Mouse (Mus musculus) heart, postnatal 36 days (tissue): Measurements from ENCODE around the gene Jmjd7. TPM values are rescaled to one million over a fixed set of nuclear protein-coding genes. Genes with fewer than 3 reads are reported as not detected.

Experiments used
- DNase-seq, 2 experiments: peaks; one replicate each; pipeline ENCODE4 v3.0.0; 2021 to 2022
- intact Hi-C: fragments of 180-260 bp; cut with DNase I; formaldehyde crosslinking; loops from one replicate; pipeline ENCODE4 v1.15.1; 2025
- total RNA-seq, 2 experiments: library from RNA; stranded (reverse); gene quantifications; 2 replicates each; pipeline ENCODE4 v1.2.3; 2021

The Jmjd7 gene
- total RNA-seq, 2 experiments from 2014 or later = 7.7 to 8.2 TPM

- intact Hi-C loops = loop anchor here (1.0 to 5.0 kb wide), 2 partner anchors 41 to 224 kb away; partner anchors contain the start of gene Rpap1
- DNase-seq = peak; percentile 59 to 71
Observed at GRCm38 (mm10) chr2:120011462-120012200, 15.7 kb upstream of the Jmjd7 start.

GRCm38 (mm10) chr2:120012924-120013323, 14.4 kb upstream of the Jmjd7 start:
- no peak for DNase-seq
- intact Hi-C loops = loop anchor here (5.0 kb wide), 1 partner anchor 226 kb away; the partner anchor contains the start of gene Rpap1

- DNase-seq = no peak
- intact Hi-C loops = loop anchor here (5.0 kb wide), 1 partner anchor 227 kb away; the partner anchor contains the start of gene Rpap1
Observed at GRCm38 (mm10) chr2:120013831-120014486, 13.3 kb upstream of the Jmjd7 start.

GRCm38 (mm10) chr2:120015882-120016281, 11.4 kb upstream of the Jmjd7 start:
- DNase-seq = no peak
- intact Hi-C loops = no loop called here

- DNase-seq = no peak
- intact Hi-C loops = no loop called here
Observed at GRCm38 (mm10) chr2:120017599-120017998, 9.7 kb upstream of the Jmjd7 start.

- intact Hi-C loops = no loop called here
- peak; percentile 47 to 48 for DNase-seq
Observed at GRCm38 (mm10) chr2:120024337-120024736, 2.9 kb upstream of the Jmjd7 start.

GRCm38 (mm10) chr2:120027950-120028331, 658 bp downstream of the Jmjd7 start:
- DNase-seq = no peak
- intact Hi-C loops = loop anchor here (5.0 kb wide), 1 partner anchor 129 kb away; no protein-coding TSS in a partner anchor

- no peak for DNase-seq
- intact Hi-C loops = no loop called here
Observed at GRCm38 (mm10) chr2:120030380-120030779, 3.1 kb downstream of the Jmjd7 start.

- no peak for DNase-seq
- intact Hi-C loops = no loop called here
Observed at GRCm38 (mm10) chr2:120032726-120033467, 5.6 kb downstream of the Jmjd7 start, which contains the start of gene Pla2g4b. Gene Pla2g4b (plus strand): TSS chr2:120033417.

GRCm38 (mm10) chr2:120033726-120034125, 6.4 kb downstream of the Jmjd7 start:
- no peak for DNase-seq
- intact Hi-C loops = no loop called here

GRCm38 (mm10) chr2:120037744-120038143, 10.5 kb downstream of the Jmjd7 start:
- no peak for DNase-seq
- intact Hi-C loops = no loop called here

GRCm38 (mm10) chr2:120040991-120041390, 13.7 kb downstream of the Jmjd7 start:
- DNase-seq = no peak
- intact Hi-C loops = no loop called here

- no peak for DNase-seq
- intact Hi-C loops = no loop called here
Observed at GRCm38 (mm10) chr2:120044101-120044603, 16.9 kb downstream of the Jmjd7 start.

GRCm38 (mm10) chr2:120044676-120045075, 17.4 kb downstream of the Jmjd7 start:
- no peak for DNase-seq
- intact Hi-C loops = no loop called here

- intact Hi-C loops = no loop called here
- no peak for DNase-seq
Observed at GRCm38 (mm10) chr2:120046486-120047310, 19.4 kb downstream of the Jmjd7 start.

GRCm38 (mm10) chr2:120048173-120048572, 20.9 kb downstream of the Jmjd7 start:
- intact Hi-C loops = no loop called here
- no peak for DNase-seq

GRCm38 (mm10) chr2:120049632-120050274, 22.5 kb downstream of the Jmjd7 start:
- intact Hi-C loops = loop anchor here (2.0 kb wide), 1 partner anchor 27 kb away; no protein-coding TSS in a partner anchor

GRCm38 (mm10) chr2:120051405-120051804, 24.1 kb downstream of the Jmjd7 start:
- no peak for DNase-seq
- intact Hi-C loops = loop anchor here (2.0 kb wide), 1 partner anchor 25 kb away; no protein-coding TSS in a partner anchor

More at GRCm38 (mm10) chr2:120049632-120050274, 22.5 kb downstream of the Jmjd7 start:
- DNase-seq = peak; percentile 46 to 51
